Mouse (Mus musculus) urinary bladder, postnatal 10 days (tissue): ENCODE measurements around the gene Lrrc8d.

Experiments
- DNase-seq: peaks from one replicate; pipeline ENCODE4 v3.0.0; 2022; ENCODE audit warnings: low spot score

Gene Lrrc8d

GRCm38 (mm10) chr5:105818411-105818810 lies 118.6 kb downstream of the Lrrc8d start:
- no peak for DNase-seq

GRCm38 (mm10) chr5:105821390-105821789 lies 121.6 kb downstream of the Lrrc8d start:
- no peak for DNase-seq

- DNase-seq = no peak
Measured at GRCm38 (mm10) chr5:105822521-105823498, 123.0 kb downstream of the Lrrc8d start.

DNA sequence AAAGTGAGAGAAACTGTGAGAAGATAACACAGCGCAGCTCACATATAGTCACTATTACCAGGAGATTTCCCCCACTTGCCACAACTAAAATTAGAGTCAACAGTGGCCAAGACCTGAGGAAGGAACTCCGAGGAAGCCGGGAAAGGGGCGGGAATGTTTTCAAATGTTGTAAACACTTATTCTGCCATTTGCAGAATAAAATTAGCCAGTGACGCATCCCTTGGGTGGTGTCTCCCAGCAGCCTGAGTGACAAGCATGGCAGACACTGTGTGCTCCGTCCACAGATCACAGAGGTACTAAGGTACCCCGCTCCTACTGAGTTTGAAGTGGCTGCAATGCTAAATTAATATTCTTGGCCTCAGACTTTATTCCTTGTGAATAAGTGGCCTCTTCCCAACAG lies 124.5 kb downstream of the Lrrc8d start:
- no peak for DNase-seq

GRCm38 (mm10) chr5:105824827-105825226 lies 125.1 kb downstream of the Lrrc8d start:
- DNase-seq = no peak

DNA sequence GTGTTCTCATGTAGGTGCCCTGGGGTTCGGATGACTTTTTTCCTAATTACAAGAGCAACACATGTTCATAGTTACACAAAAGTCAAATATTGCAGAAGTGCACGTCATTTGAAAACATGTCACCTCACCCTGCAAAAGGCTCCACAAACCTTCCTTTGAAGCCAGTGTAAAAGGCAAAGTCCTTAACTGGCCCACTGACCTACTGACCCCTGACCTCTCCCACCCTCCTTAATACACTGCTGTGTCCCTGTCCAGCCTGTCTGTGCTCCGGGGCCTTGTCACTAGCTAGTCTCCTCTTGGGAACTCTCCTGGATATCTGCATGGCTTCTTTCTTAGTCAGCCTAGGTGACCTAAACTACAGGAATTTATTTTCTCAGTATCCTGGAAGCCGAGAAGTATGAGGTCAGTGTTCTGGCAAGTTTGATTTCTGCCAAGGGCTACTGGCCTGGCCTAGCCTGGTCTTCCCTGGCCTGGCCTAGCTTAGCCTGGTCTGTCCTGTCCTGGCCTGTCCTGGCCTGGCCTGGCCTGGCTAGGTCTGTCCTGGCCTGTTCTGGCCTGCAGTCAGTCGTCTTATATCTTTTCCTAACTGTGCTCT lies 127.2 kb downstream of the Lrrc8d start:
- no peak for DNase-seq

DNA sequence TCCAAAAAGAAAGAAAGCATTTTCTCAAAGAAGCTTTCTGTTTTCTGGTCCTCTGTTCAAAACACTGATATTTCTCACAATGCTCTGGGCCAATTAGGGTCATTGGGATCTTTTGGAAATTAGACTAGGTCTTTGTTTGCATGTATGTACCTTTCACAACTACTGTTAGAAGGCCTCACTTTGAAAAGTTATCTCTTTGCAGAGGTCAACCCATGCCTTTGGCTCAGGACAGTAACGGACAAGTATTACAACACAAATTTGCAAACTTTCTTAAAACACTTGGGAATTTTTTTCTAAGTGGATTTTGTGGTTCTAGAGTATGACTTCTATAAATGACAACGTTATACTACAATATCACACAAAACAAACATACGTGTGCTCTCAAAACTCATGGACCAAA lies 128.3 kb downstream of the Lrrc8d start:
- DNase-seq = no peak

DNA sequence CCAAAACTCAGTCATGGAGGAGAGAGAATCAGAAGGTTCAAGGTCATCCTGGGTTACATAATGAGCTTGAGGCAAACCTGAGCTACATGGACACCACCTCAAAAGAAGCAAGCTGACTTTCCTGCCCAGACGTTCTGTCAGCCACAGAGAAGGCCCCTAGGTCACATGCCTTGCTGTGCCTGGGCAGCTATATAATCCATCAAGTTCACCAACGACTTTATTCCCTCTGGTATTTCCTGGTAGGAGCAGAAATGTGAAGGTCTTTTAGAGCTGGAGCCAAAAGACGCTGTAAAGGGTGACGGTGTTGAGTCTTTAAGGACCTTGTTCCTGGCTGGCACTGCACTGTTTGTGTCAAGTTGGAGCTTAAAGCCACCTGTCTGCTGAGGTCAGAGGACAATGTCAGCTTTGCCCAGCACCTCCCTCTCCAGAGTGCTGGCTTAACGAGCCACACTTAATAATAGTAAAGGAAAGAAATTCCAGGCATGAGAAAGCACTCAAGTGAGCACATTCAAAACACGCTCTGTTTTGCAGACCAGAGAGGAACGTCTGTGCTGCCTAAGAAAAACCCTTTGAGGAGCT lies 129.3 kb downstream of the Lrrc8d start:
- DNase-seq = no peak

GRCm38 (mm10) chr5:105832140-105832539 lies 132.4 kb downstream of the Lrrc8d start:
- no peak for DNase-seq

DNA sequence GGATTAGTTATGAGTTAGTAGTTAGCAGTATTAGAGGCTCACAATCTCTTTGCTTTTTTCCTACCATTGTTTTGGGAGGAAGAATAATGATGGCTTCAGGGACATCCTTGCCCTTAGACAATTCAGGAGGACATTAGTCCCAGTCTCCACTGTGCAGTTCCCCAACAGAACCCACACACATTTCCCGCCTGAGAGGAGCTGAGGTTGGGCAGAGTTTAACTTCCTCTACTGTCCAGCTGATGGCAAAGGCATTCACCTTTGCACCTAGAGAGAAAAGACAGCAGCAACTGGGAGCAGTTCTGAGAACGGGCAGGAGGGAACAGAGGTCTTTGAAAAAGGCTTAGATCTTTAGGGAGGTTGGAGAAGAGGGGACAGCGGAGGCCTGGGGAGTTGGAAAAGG lies 134.2 kb downstream of the Lrrc8d start:
- DNase-seq = no peak

DNA sequence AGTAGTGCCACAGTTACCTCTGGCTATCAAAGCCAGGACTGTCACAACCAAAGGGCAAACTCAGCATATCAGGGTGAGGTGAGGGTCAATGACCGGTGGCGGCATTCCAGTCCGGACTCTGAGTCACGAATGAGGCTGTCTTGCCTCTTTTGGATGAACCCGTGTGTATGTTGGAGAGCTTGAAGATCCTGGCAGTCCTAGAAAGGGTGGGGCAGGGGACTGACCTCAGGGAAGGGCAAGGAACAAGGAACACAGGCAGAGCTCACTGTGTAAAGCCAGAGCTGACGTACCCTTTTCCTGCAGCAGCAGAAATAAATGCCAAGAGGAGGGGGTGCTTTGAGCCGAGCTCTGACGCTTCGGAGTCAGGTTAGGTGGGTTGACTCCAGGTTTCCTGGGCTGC lies 136.2 kb downstream of the Lrrc8d start:
- no peak for DNase-seq

DNA sequence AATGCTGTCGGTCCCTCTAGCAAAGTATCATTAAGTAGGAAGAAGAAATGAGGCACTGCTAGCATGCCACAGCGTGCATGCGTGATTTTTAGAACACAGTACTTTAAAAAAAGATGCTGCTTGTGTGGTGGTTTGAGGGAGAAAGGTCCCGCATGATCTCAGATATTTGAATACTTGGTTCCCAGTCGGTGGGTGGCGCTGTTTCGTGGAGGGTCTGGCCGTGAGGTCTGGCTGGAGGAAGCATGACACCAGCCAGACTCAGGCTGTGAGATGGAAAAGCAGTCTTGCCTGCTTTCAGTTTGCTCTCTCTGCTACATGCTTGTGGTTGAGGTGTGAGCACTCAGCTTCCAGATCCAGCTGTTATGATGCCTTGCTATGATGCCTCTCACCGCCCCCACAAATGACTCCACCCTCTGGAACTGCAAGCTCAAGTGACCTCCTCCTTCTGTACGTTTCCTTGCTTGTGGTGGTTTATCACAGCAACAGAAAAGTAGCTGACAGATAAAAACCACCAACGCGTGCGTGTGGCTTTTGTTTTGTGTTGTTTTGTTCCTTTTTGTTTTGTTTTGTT lies 140.1 kb downstream of the Lrrc8d start:
- no peak for DNase-seq

- no peak for DNase-seq
Measured at GRCm38 (mm10) chr5:105844044-105844753, 144.4 kb downstream of the Lrrc8d start.

DNA sequence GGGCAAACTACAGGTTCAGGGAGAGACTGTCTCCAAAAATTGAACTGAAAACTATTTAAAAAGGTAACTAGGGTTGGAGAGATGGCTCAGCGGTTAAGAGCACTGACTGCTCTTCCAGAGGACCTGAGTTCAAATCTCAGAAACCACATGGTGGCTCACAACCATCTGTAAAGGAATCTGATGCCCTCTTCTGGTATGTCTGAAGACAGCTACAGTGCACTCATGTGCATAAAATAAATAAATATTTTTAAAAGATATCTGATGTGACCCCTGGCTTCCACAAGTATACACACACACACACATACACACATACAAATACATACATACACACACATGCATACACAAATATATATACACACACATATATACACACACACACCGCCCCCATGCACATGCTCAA lies 145.3 kb downstream of the Lrrc8d start:
- no peak for DNase-seq

GRCm38 (mm10) chr5:105847726-105848125 lies 148.0 kb downstream of the Lrrc8d start:
- no peak for DNase-seq

- DNase-seq = no peak
Measured at GRCm38 (mm10) chr5:105849222-105849621, 149.5 kb downstream of the Lrrc8d start.

GRCm38 (mm10) chr5:105849643-105850042 lies 149.9 kb downstream of the Lrrc8d start:
- no peak for DNase-seq

GRCm38 (mm10) chr5:105853271-105853670 lies 153.5 kb downstream of the Lrrc8d start:
- no peak for DNase-seq

DNA sequence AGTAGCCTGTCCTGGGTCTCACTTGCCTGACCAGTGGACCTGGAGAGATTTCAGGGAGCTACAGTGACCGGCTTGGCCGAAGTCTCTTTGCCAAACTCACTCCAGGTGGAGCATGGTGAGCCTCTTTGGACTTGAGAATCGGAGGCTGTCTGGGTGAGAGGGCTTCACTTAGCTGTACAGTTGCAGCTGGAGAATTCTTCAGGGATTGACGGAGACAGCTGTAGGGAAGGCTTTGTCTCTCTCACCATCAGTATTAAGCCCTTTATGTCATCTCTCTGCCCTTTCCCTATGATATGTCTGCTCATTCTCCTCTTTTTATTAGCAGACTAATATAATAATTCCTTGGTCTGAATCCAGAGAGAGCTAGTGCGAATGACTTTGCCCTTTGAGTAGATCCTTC lies 157.7 kb downstream of the Lrrc8d start:
- no peak for DNase-seq

DNA sequence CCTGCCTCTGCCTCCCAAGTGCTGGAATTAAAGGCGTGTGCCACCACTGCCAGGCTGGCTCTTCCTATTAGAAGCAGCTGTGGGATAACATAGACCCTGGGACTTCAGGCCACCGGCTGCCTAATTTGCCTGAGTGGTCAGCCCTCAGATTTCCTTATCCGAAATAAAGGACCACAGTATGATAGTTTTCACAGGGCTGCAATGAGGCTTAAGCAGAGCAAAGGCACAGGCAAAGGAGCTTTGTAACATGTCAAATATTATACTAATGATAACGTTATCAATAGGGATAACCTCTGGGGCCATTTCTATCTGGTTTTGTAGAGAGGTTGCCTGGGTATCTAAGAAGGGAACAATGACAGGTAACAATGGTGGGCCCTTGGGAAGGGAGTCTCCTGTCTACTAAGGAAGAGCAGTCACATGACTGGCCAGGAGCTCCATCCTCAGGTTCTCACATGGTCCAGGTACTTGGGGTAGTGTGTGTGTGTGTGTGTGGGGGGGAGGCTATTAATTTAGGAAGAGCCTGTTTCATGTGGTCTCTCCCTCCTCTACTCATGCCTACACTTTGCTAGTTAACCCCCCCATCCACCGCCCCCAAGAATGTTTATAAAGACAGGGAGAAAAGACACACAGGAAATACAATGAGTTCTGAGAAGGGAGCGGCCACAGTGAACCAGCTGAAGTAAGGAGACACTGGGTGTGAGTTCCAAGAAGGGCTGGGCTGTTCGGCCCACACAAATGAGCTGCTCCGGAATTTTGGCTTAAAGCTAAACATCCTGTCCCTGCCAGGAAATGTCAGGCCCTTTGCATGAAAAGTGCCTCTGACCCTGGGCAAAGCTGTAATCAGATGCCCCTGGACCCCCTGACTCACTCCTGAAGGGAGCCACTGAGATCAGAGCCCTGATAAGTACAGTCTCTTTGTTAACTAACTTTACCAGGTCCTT lies 159.3 kb downstream of the Lrrc8d start:
- DNase-seq = no peak
